Mouse (Mus musculus): ENCODE data around the gene AU022252. TPM values are rescaled to one million over a fixed set of nuclear protein-coding genes. Genes with fewer than 3 reads are reported as not detected.

Gene AU022252
- polyA plus RNA-seq, 1 experiment from 2014 or later = 28.1 TPM

DNA sequence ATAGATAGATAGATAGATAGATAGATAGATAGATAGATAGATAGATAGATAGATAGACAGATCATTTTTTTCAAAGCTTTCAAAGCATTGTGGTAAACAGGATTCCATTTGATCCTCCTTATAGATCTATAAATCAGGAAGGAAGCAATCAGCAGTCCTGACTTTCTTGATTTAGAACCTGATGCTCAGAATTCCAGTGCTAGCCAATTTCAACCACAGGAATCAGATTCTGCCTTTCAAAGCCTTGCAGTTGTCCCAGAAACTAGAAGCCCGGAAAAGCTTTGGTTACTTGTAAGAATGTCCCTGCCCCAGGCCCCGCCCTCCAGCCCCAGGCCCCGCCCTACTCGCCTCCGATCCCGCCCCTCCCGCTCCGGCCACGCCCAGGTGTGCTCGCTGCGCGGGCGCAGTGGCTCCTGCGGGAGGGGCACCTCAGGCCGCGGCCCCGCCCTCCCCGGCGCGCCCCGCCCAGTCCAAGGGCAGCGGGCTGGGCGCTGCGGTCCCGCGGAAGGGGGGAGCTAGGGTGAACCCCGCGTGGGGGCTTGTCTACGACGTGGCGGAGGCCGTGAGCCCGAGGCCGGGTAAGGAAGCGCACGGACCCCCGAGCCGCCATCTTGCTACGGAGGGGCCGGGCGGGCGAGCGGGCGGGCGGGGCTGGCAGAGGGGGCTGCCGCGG is 37.5 kb downstream of the AU022252 start, which contains the start of gene Svbp:
Svbp (plus strand) TSS at position 398 of the 673 bp plus-strand sequence.
- Histone ChIP-seq H3K4me3 (replicated peaks; ENCODE audit: low read depth, low read length) (peak within 1 kb of the TSS; percentile 57), H3K9me3 (replicated peaks; ENCODE audit: low read length) (no peaks in the 10 kb centered on the region), H3K27me3 (ENCODE audit: insufficient read depth, low read length) (no peaks in the 10 kb centered on the region), H3K9ac (ENCODE audit: low read depth, low read length) (peak within 1 kb of the TSS; percentile 69), H3K4me1 (replicated peaks; ENCODE audit: insufficient read depth, low read length) (peaks cover 6% of the 10 kb centered on the region), H3K4me2 (ENCODE audit: low read length) (peak within 1 kb of the TSS; percentile 68), H3K27ac (peak within 1 kb of the TSS; percentile 50), H3K36me3 (ENCODE audit: insufficient read depth, low read length) (0 out of 2 replicates have a peak, but pooled peaks cover 8% of the 10 kb centered on the region)
- TF ChIP-seq CTCF (IDR thresholded peaks at IDR 0.05; ENCODE audit: low read depth) = no peak
- under 1% methylated on average over 44 of the region's 47 CpGs for WGBS
- ATAC-seq (replicated peaks; ENCODE audit: low FRiP score, low read depth) = peak; percentile 95
- DNase-seq (ENCODE audit: low spot score) = peak; percentile 94

- WGBS = 86% methylated on average over 4 of the region's 4 CpGs
- TF ChIP-seq CTCF (IDR thresholded peaks at IDR 0.05; ENCODE audit: low read depth) = no peak
Observed at GRCm38 (mm10) chr4:119192757-119193156, 39.8 kb downstream of the AU022252 start.

DNA sequence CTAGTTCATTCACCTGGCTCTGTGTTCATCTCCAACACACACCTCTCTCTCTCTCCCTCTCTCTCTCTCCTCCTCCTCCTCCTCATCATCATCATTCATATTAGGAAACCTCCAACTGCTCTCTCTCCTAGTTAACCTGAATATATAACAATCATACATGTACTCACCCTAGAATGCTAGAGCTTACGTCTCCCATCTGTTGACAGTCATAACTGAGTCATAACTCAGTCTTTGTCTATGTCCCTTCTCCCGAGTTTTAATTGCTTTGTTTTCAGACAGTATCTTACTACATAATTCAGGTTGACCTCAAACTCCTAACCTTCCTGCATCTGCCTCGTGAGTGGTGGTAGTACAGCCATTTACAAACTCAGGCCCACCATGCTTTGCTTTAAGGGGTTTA is 41.2 kb downstream of the AU022252 start:
- Histone ChIP-seq H3K27me3 (ENCODE audit: insufficient read depth, low read length) (no peaks in the 10 kb centered on the region), H3K9ac (ENCODE audit: low read depth, low read length) (no peak overlapping the region), H3K4me3 (replicated peaks; ENCODE audit: low read depth, low read length) (no peak overlapping the region), H3K27ac (no peak overlapping the region), H3K36me3 (ENCODE audit: insufficient read depth, low read length) (no peaks in the 10 kb centered on the region), H3K4me1 (replicated peaks; ENCODE audit: insufficient read depth, low read length) (peaks cover 2% of the 10 kb centered on the region), H3K9me3 (replicated peaks; ENCODE audit: low read length) (no peaks in the 10 kb centered on the region), H3K4me2 (ENCODE audit: low read length) (no peak overlapping the region)
- 68% methylated on average over 3 of the region's 3 CpGs for WGBS
- ATAC-seq (replicated peaks; ENCODE audit: low FRiP score, low read depth) (no peak), DNase-seq (ENCODE audit: low spot score) (no peak)
- TF ChIP-seq CTCF (IDR thresholded peaks at IDR 0.05; ENCODE audit: low read depth) = no peak

More at GRCm38 (mm10) chr4:119192757-119193156, 39.8 kb downstream of the AU022252 start:
- Histone ChIP-seq H3K27me3 (ENCODE audit: insufficient read depth, low read length) (no peaks in the 10 kb centered on the region), H3K27ac (no peak overlapping the region), H3K4me3 (replicated peaks; ENCODE audit: low read depth, low read length) (no peak overlapping the region), H3K4me2 (ENCODE audit: low read length) (no peak overlapping the region), H3K4me1 (replicated peaks; ENCODE audit: insufficient read depth, low read length) (peaks cover 6% of the 10 kb centered on the region), H3K36me3 (ENCODE audit: insufficient read depth, low read length) (no peaks in the 10 kb centered on the region), H3K9ac (ENCODE audit: low read depth, low read length) (no peak overlapping the region), H3K9me3 (replicated peaks; ENCODE audit: low read length) (no peaks in the 10 kb centered on the region)
- ATAC-seq (replicated peaks; ENCODE audit: low FRiP score, low read depth) = no peak
- no peak for DNase-seq (ENCODE audit: low spot score)

GRCm38 (mm10) chr4:119190618-119191017 is 41.9 kb downstream of the AU022252 start:
- Histone ChIP-seq H3K27ac (no peak overlapping the region), H3K4me3 (replicated peaks; ENCODE audit: low read depth, low read length) (no peak overlapping the region), H3K4me1 (replicated peaks; ENCODE audit: insufficient read depth, low read length) (no peaks in the 10 kb centered on the region; the same call in 1 of the 2 replicates), H3K9me3 (replicated peaks; ENCODE audit: low read length) (no peaks in the 10 kb centered on the region), H3K36me3 (ENCODE audit: insufficient read depth, low read length) (no peaks in the 10 kb centered on the region), H3K9ac (ENCODE audit: low read depth, low read length) (no peak overlapping the region), H3K27me3 (ENCODE audit: insufficient read depth, low read length) (no peaks in the 10 kb centered on the region), H3K4me2 (ENCODE audit: low read length) (no peak overlapping the region)
- ATAC-seq (replicated peaks; ENCODE audit: low FRiP score, low read depth) (no peak), DNase-seq (ENCODE audit: low spot score) (no peak)
- TF ChIP-seq CTCF (IDR thresholded peaks at IDR 0.05; ENCODE audit: low read depth) = no peak
- WGBS = 83% methylated on average over 8 of the region's 8 CpGs

GRCm38 (mm10) chr4:119189864-119190263 is 42.6 kb downstream of the AU022252 start, which contains the start of gene Ermap:
TSS of gene Ermap (minus strand) at chr4:119190011.
- no peak for TF ChIP-seq CTCF (IDR thresholded peaks at IDR 0.05; ENCODE audit: low read depth)
- H3K9ac ChIP-seq (ENCODE audit: low read depth, low read length) = no peak within 1 kb of the TSS

GRCm38 (mm10) chr4:119189392-119189791 is 43.1 kb downstream of the AU022252 start:
- no peak overlapping the region for H3K27ac ChIP-seq
- no peaks in the 10 kb centered on the region for H3K27me3 ChIP-seq (ENCODE audit: insufficient read depth, low read length)
- H3K9ac ChIP-seq (ENCODE audit: low read depth, low read length) = no peak overlapping the region
- 84% methylated on average over 6 of the region's 6 CpGs for WGBS
- no peak for TF ChIP-seq CTCF (IDR thresholded peaks at IDR 0.05; ENCODE audit: low read depth)
- no peak overlapping the region for H3K4me3 ChIP-seq (replicated peaks; ENCODE audit: low read depth, low read length)
- no peak for DNase-seq (ENCODE audit: low spot score)
- no peak for ATAC-seq (replicated peaks; ENCODE audit: low FRiP score, low read depth)
- no peaks in the 10 kb centered on the region for H3K9me3 ChIP-seq (replicated peaks; ENCODE audit: low read length)
- no peak overlapping the region for H3K4me2 ChIP-seq (ENCODE audit: low read length)
- H3K4me1 ChIP-seq (replicated peaks; ENCODE audit: insufficient read depth, low read length) = no peaks in the 10 kb centered on the region
- no peaks in the 10 kb centered on the region for H3K36me3 ChIP-seq (ENCODE audit: insufficient read depth, low read length)

More at GRCm38 (mm10) chr4:119189864-119190263, 42.6 kb downstream of the AU022252 start, which contains the start of gene Ermap:
- H3K9me3 ChIP-seq (replicated peaks; ENCODE audit: low read length) = no peaks in the 10 kb centered on the region
- no peak within 1 kb of the TSS for H3K27ac ChIP-seq
- H3K36me3 ChIP-seq (ENCODE audit: insufficient read depth, low read length) = no peaks in the 10 kb centered on the region
- H3K4me3 ChIP-seq (replicated peaks; ENCODE audit: low read depth, low read length) = no peak within 1 kb of the TSS
- no peaks in the 10 kb centered on the region for H3K27me3 ChIP-seq (ENCODE audit: insufficient read depth, low read length)
- H3K4me2 ChIP-seq (ENCODE audit: low read length) = no peak within 1 kb of the TSS
- no peak for ATAC-seq (replicated peaks; ENCODE audit: low FRiP score, low read depth)
- WGBS = 81% methylated on average over 6 of the region's 6 CpGs
- no peak for DNase-seq (ENCODE audit: low spot score)
- H3K4me1 ChIP-seq (replicated peaks; ENCODE audit: insufficient read depth, low read length) = no peaks in the 10 kb centered on the region
